Mouse (Mus musculus) CH12.LX (cell line): ENCODE measurements around the gene Nhej1. TPM values are rescaled to one million over a fixed set of nuclear protein-coding genes. Genes with fewer than 3 reads are reported as not detected.

Experiments
- DNase-seq: peaks from one replicate; pipeline ENCODE4 v3.0.0-alpha.2; 2013; ENCODE audit errors: extremely low read depth
- H3K27ac ChIP-seq: 2 replicates; pipeline ENCODE4 v1.5.1; 2012; ENCODE audit warnings: low read depth, mild to moderate bottlenecking, control low read depth, moderate library complexity; ENCODE audit not compliant: insufficient read depth
- H3K27me3 ChIP-seq: replicated peaks from 2 replicates; pipeline ENCODE3; 2012; ENCODE audit warnings: inconsistent platforms
- H3K36me3 ChIP-seq, 2 experiments: replicated peaks in 1 of 2; 2 replicates each; pipeline versions ENCODE3 to v1.6.1; 2012; ENCODE audit warnings: inconsistent platforms in 1 of 2, low read length in 1 of 2, mild to moderate bottlenecking in 1 of 2, mixed read lengths in 1 of 2, moderate library complexity in 1 of 2; ENCODE audit not compliant: control insufficient read depth in 1 of 2, insufficient read depth in 1 of 2
- H3K4me1 ChIP-seq, 2 experiments: 2 replicates each; pipeline ENCODE4 v1.6.1; 2012; ENCODE audit warnings: inconsistent platforms in 1 of 2, moderate library complexity in 1 of 2; ENCODE audit not compliant: insufficient read depth in 2 of 2, control insufficient read depth in 1 of 2
- H3K4me2 ChIP-seq: 2 replicates; pipeline ENCODE4 v1.6.1; 2012; ENCODE audit warnings: low read depth, mild to moderate bottlenecking, control low read depth; ENCODE audit not compliant: poor library complexity, insufficient read depth, severe bottlenecking
- H3K4me3 ChIP-seq, 3 experiments: fragments of 150-350 bp in 1 of 3; sonication (generic) in 1 of 3; replicated peaks in 1 of 3; 2 replicates each; pipeline versions ENCODE3 to v1.5.1; 2011 to 2012; ENCODE audit warnings: low read depth in 2 of 3, low read length in 2 of 3, mild to moderate bottlenecking in 2 of 3, moderate library complexity in 2 of 3, control low read depth in 1 of 3, improper control_type of control experiment in 1 of 3, inconsistent platforms in 1 of 3, mixed read lengths in 1 of 3; ENCODE audit not compliant: poor library complexity in 1 of 3
- H3K79me2 ChIP-seq: replicated peaks from 2 replicates; pipeline ENCODE4 v1.6.1; 2012; ENCODE audit warnings: mild to moderate bottlenecking, moderate library complexity; ENCODE audit not compliant: control insufficient read depth, poor library complexity, insufficient read depth, severe bottlenecking; ENCODE audit errors: extremely low read depth
- H3K9ac ChIP-seq: 2 replicates; pipeline ENCODE4 v1.6.1; 2012; ENCODE audit warnings: low read depth, mild to moderate bottlenecking, control low read depth, moderate library complexity; ENCODE audit not compliant: insufficient read depth
- H3K9me3 ChIP-seq: replicated peaks from 2 replicates; pipeline ENCODE3; 2012; ENCODE audit warnings: low read length, inconsistent platforms, mixed read lengths
- BHLHE40 ChIP-seq: IDR thresholded peaks from 2 replicates; pipeline ENCODE4 v1.6.1; 2011; ENCODE audit warnings: mild to moderate bottlenecking, low read depth, low read length, improper control_type of control experiment
- CHD2 ChIP-seq: IDR thresholded peaks from 2 replicates; pipeline ENCODE4 v1.6.1; 2011; ENCODE audit warnings: low read length, improper control_type of control experiment
- CTCF ChIP-seq, 2 experiments: IDR thresholded peaks in 1 of 2; conservative IDR thresholded peaks in 1 of 2; 2 replicates each; pipeline ENCODE4 v1.5.1; 2011 to 2012; ENCODE audit warnings: low read depth in 2 of 2, low read length in 2 of 2, improper control_type of control experiment in 1 of 2, inconsistent platforms in 1 of 2, mild to moderate bottlenecking in 1 of 2, moderate library complexity in 1 of 2
- ETS1 ChIP-seq: conservative IDR thresholded peaks from 2 replicates; pipeline ENCODE4 v1.6.1; 2012; ENCODE audit warnings: low read depth, mild to moderate bottlenecking, inconsistent platforms, low read length, improper control_type of control experiment, moderate library complexity
- IRF4 ChIP-seq: IDR thresholded peaks from 2 replicates; pipeline ENCODE4 v1.6.1; 2014; ENCODE audit warnings: low read depth, mild to moderate bottlenecking, inconsistent platforms, low read length, improper control_type of control experiment
- JUND ChIP-seq: conservative IDR thresholded peaks from 2 replicates; pipeline ENCODE4 v1.6.1; 2011; ENCODE audit warnings: low read depth, low read length, improper control_type of control experiment
- KAT2A ChIP-seq: IDR thresholded peaks from 2 replicates; pipeline ENCODE4 v1.6.1; 2012; ENCODE audit warnings: low read length, improper control_type of control experiment, inconsistent platforms; ENCODE audit not compliant: insufficient replicate concordance
- MAX ChIP-seq: IDR thresholded peaks from 2 replicates; pipeline ENCODE4 v1.6.1; 2011; ENCODE audit warnings: low read length, improper control_type of control experiment
- MXI1 ChIP-seq: IDR thresholded peaks from 2 replicates; pipeline ENCODE4 v1.6.1; 2011; ENCODE audit warnings: mild to moderate bottlenecking, low read depth, low read length, improper control_type of control experiment
- NELFE ChIP-seq: IDR thresholded peaks from 2 replicates; pipeline ENCODE4 v1.6.1; 2011; ENCODE audit warnings: low read depth, low read length, improper control_type of control experiment
- POLR2A ChIP-seq: IDR thresholded peaks from 2 replicates; pipeline ENCODE4 v1.6.1; 2011; ENCODE audit warnings: low read depth, mild to moderate bottlenecking, improper control_type of control experiment, low read length
- POLR2AphosphoS2 ChIP-seq: IDR thresholded peaks from 2 replicates; pipeline ENCODE4 v1.6.1; 2011; ENCODE audit warnings: low read depth, low read length, improper control_type of control experiment
- SIN3A ChIP-seq: IDR thresholded peaks from 2 replicates; pipeline ENCODE4 v1.6.1; 2012; ENCODE audit warnings: low read length, improper control_type of control experiment, inconsistent platforms
- SMC3 ChIP-seq: IDR thresholded peaks from 2 replicates; pipeline ENCODE4 v1.6.1; 2011; ENCODE audit warnings: low read depth, low read length, improper control_type of control experiment
- TBP ChIP-seq: conservative IDR thresholded peaks from 2 replicates; pipeline ENCODE4 v1.6.1; 2011; ENCODE audit warnings: low read depth, low read length, improper control_type of control experiment
- TCF12 ChIP-seq: IDR thresholded peaks from 2 replicates; pipeline ENCODE4 v1.6.1; 2014; ENCODE audit warnings: low read depth, mild to moderate bottlenecking, inconsistent platforms, low read length, improper control_type of control experiment
- UBTF ChIP-seq: IDR thresholded peaks from 2 replicates; pipeline ENCODE4 v1.6.1; 2012; ENCODE audit warnings: low read depth, mild to moderate bottlenecking, inconsistent platforms, low read length, improper control_type of control experiment, moderate library complexity
- ZC3H11A ChIP-seq: IDR thresholded peaks from 2 replicates; pipeline ENCODE4 v1.6.1; 2012; ENCODE audit warnings: low read depth, mild to moderate bottlenecking, inconsistent platforms, low read length, improper control_type of control experiment
- ZMIZ1 ChIP-seq: IDR thresholded peaks from 2 replicates; pipeline ENCODE4 v1.6.1; 2012; ENCODE audit warnings: low read depth, mild to moderate bottlenecking, inconsistent platforms, low read length, improper control_type of control experiment
- ZNF384 ChIP-seq: IDR thresholded peaks from 2 replicates; pipeline ENCODE4 v1.6.1; 2012; ENCODE audit warnings: low read depth, low read length, improper control_type of control experiment, inconsistent platforms
- dilution Hi-C: fragments of 300-500 bp; cut with MboI; formaldehyde crosslinking; loops from 2 replicates; pipeline ENCODE4 v1.14.3; 2020; ENCODE audit warnings: low sequenced_read_pairs; ENCODE audit not compliant: extremely low pct_unique_long_range_greater_than_20kb, extremely low pct_ligation_motif_present
- in situ Hi-C: fragments of 300-500 bp; cut with MboI; formaldehyde crosslinking; loops from 3 replicates; pipeline ENCODE4 v1.14.3; 2019; ENCODE audit warnings: low sequenced_read_pairs, low pct_ligation_motif_present, low pct_unique_long_range_greater_than_20kb, mixed read lengths
- polyA plus RNA-seq: library from polyadenylated mRNA; unstranded; fragments of >175 nt; gene quantifications from 2 replicates; pipeline ENCODE4 v1.2.1, GENCODE M21; 2012; ENCODE audit warnings: low read depth; ENCODE audit not compliant: insufficient read length
- total RNA-seq, 2 experiments: library from RNA; depleted of rRNA; stranded (reverse); fragments of 300-350 nt in 1 of 2; fragments of >200 nt in 1 of 2; gene quantifications; 2 replicates each; pipeline ENCODE4 v1.2.3; 2012 to 2014

Gene Nhej1
- total and polyA plus RNA-seq, 3 experiments = 2.8 to 4.0 (median 3.7) TPM

- Histone ChIP-seq H3K4me3 (no peak overlapping the region), H3K4me2 (no peak overlapping the region), H3K27ac (no peak overlapping the region), H3K79me2 (no peaks in the 10 kb centered on the region), H3K36me3 (no peaks in the 10 kb centered on the region)
- dilution Hi-C loops = no loop called here
- in situ Hi-C loops = no loop called here
- no peak for TF ChIP-seq BHLHE40
- no peak for TF ChIP-seq NELFE
- TF ChIP-seq ZMIZ1 = no peak
- TF ChIP-seq ETS1 = no peak
- TF ChIP-seq CTCF (conservative IDR thresholded peaks at IDR 0.05 in 1 of 2, IDR thresholded peaks at IDR 0.05 in 1 of 2; ENCODE audit: low read depth in 2 of 2, low read length in 2 of 2) = no peak
- no peak for TF ChIP-seq TBP
- no peak for TF ChIP-seq TCF12
- no peak for TF ChIP-seq MXI1
- no peak for TF ChIP-seq SIN3A
- TF ChIP-seq KAT2A = no peak
- TF ChIP-seq SMC3 = no peak
- TF ChIP-seq UBTF = no peak
- no peak for TF ChIP-seq POLR2A
- TF ChIP-seq ZC3H11A = no peak
- no peak for TF ChIP-seq CHD2
- TF ChIP-seq POLR2AphosphoS2 = no peak
- no peak for TF ChIP-seq JUND
- no peak for TF ChIP-seq ZNF384
- TF ChIP-seq, all 38 proteins: peak for 0
- Histone ChIP-seq H3K9me3 (no peaks in the 10 kb centered on the region), H3K4me1 (peaks cover 0 to 39% of the 10 kb centered on the region in 2 experiments; a peak in 2 of 4 replicates), H3K27me3 (no peaks in the 10 kb centered on the region), H3K9ac (no peak overlapping the region)
- DNase-seq = no peak
Observed at GRCm38 (mm10) chr1:74977001-74977400, 148.0 kb downstream of the Nhej1 start.

- Histone ChIP-seq H3K79me2 (no peaks in the 10 kb centered on the region), H3K27me3 (no peaks in the 10 kb centered on the region), H3K27ac (no peak overlapping the region), H3K9ac (no peak overlapping the region), H3K4me3 (no peak overlapping the region), H3K4me1 (peaks cover 0 to 39% of the 10 kb centered on the region in 2 experiments; a peak in 2 of 4 replicates), H3K4me2 (no peak overlapping the region), H3K9me3 (no peaks in the 10 kb centered on the region), H3K36me3 (no peaks in the 10 kb centered on the region)
- no peak for DNase-seq
- TF ChIP-seq MAX (no peak), IRF4 (no peak)
- dilution Hi-C loops = no loop called here
- in situ Hi-C loops = no loop called here
Observed at GRCm38 (mm10) chr1:74975936-74976335, 149.1 kb downstream of the Nhej1 start.
